Mouse (Mus musculus) v-Abl transformed pro-B cells (cell line): ENCODE data around the gene Ceacam3.
"Not testable (repeated sequence)": the region's sequence is repeated elsewhere in the genome, so short reads cannot be mapped to it uniquely, and the experiment has no call there.

ENCODE experiments used
- in situ Hi-C, 2 experiments: fragments of 400-800 bp; cut with MboI; formaldehyde crosslinking; loops; one replicate each; pipeline ENCODE4 v1.15.1; 2025; ENCODE audit not compliant: unreplicated experiment in 2 of 2

Gene Ceacam3

DNA sequence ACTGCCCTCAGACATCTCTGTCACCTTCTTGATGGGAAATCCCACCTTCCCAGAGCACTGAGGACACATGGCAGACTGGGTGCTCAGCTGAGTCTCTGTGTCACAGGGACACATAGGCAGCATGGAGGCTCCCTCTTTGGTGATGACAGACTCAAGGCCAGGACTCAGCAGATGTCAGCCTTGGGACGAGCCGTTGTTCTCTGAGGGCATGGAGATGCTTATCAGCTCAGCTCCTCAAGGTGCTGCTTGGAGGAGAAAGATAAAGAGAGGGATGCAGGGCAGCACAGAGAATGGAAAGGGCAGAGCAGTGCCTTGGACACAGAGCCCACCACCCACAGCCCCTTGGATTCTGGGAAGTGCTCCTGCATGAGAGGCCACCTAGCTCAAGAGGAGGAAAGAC lies at the start of gene Ceacam3:
Gene Ceacam3, plus strand, starts transcription at position 352 of the 400 bp plus-strand sequence.
- in situ Hi-C loops: loop anchor here (10.0 kb wide), 2 partner anchors 1535 to 1725 kb away; partner anchors contain the start of genes Pglyrp1 (in 1 of the 2) and Psg20 (in 1 of the 2)

GRCm38 (mm10) chr7:17101631-17102030 lies 48.5 kb upstream of the Ceacam3 start:
- in situ Hi-C loops: not testable (repeated sequence)

DNA sequence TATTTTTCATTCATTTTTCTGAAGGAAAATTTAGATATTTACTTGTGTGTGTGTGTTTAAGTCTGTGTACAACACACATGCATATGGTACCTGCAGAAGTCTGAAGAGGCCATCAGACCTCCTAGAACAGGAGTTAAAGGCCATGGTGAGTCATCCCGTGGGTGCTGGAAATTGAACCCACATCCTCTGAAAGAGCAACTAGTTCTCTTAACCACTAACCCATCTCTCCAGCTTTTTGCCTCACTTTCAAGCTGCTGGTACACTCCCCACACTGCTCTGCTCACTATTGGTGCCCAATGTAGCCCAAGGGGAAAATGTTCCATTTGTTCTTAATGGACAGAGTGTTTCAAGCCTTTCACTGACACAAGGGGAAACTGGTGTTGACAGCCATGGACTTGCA lies 14.8 kb upstream of the Ceacam3 start:
- in situ Hi-C loops: no loop called here

DNA sequence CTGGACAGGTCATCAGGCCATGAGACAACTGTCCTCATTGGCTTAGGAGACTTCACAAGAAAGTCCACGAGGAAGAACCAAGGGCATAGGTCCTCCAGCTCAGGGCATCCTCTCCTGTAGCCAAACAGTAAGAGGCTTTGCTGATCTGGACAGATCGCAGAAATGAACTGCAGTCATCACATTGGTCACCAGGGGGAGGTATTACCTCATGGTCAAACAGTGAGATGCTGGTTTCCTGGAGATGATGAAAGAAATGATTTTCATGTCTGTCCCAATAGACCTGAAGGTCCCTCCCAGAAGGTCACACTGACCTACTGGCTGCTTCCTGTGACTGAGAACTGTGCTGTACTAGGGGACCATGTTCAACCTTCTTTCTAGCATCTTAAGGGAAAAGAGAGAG lies 5.6 kb downstream of the Ceacam3 start:
- in situ Hi-C loops: loop anchor here (5.0 to 10.0 kb wide), 3 partner anchors 1529 to 1719 kb away; partner anchors contain the start of genes Pglyrp1 (in 1 of the 2) and Psg20 (in 1 of the 2)

- in situ Hi-C loops: loop anchor here (5.0 to 10.0 kb wide), 3 partner anchors 1528 to 1718 kb away; partner anchors contain the start of genes Pglyrp1 (in 1 of the 2) and Psg20 (in 1 of the 2)
Measured at GRCm38 (mm10) chr7:17156885-17157677, 7.0 kb downstream of the Ceacam3 start.

GRCm38 (mm10) chr7:17159011-17159410 lies 8.9 kb downstream of the Ceacam3 start:
- in situ Hi-C loops: loop anchor here (5.0 to 10.0 kb wide), 3 partner anchors 1526 to 1716 kb away; partner anchors contain the start of genes Pglyrp1 (in 1 of the 2) and Psg20 (in 1 of the 2)

DNA sequence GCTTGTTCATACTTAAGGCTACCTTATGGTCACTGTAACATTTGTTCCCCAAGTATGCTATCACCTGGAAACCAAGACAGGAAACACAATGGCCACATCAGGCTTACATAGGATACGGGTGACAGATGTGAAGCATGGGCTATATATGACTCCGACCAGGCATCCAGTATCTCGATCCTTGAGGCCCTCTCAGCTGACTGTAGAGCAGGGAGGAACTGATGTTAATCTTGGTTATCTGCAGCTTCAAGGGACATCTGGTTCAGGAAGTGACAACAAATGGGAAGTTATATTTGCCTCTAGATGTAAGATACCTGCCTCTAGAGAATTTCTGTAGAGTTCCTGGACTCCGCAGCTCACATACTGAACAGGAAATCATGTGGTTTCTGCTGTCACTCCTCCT lies 21.7 kb downstream of the Ceacam3 start:
- in situ Hi-C loops: no loop called here

- in situ Hi-C loops: no loop called here
Measured at GRCm38 (mm10) chr7:17203177-17203576, 53.1 kb downstream of the Ceacam3 start, which contains the start of gene Psg29. TSS of gene Psg29 (plus strand) at chr7:17203477.

- in situ Hi-C loops: no loop called here
Measured at GRCm38 (mm10) chr7:17205530-17206184, 55.6 kb downstream of the Ceacam3 start.
